Mouse (Mus musculus) splenic B cell, adult 2 months (primary cell): ENCODE data around the gene N4bp2l1.

Experiments
- DNase-seq: peaks from one replicate; pipeline ENCODE4 v3.0.0-alpha.2; 2011; ENCODE audit warnings: low read depth, low spot score
- H3K27me3 ChIP-seq: 2 replicates; pipeline ENCODE4 v1.6.1; 2012; ENCODE audit warnings: mild to moderate bottlenecking, low read length, moderate library complexity, mixed read lengths; ENCODE audit not compliant: control insufficient read depth, poor library complexity, insufficient read depth, severe bottlenecking
- H3K36me3 ChIP-seq: 2 replicates; pipeline ENCODE4 v1.6.1; 2012; ENCODE audit warnings: mild to moderate bottlenecking, low read length, moderate library complexity, mixed read lengths; ENCODE audit not compliant: control insufficient read depth, poor library complexity, insufficient read depth, severe bottlenecking

N4bp2l1 gene

GRCm38 (mm10) chr5:150592186-150592903, 4.6 kb downstream of the N4bp2l1 start:
- no peaks in the 10 kb centered on the region for H3K27me3 ChIP-seq
- no peaks in the 10 kb centered on the region for H3K36me3 ChIP-seq
- peak; percentile 68 for DNase-seq

- Histone ChIP-seq H3K36me3 (no peaks in the 10 kb centered on the region), H3K27me3 (no peaks in the 10 kb centered on the region)
- no peak for DNase-seq
Measured at GRCm38 (mm10) chr5:150589945-150590344, 7.0 kb downstream of the N4bp2l1 start.

- peaks cover 2% of the 10 kb centered on the region; the same call in 1 of the 2 replicates for H3K36me3 ChIP-seq
- H3K27me3 ChIP-seq, result no peaks in the 10 kb centered on the region
- no peak for DNase-seq
Measured at GRCm38 (mm10) chr5:150584337-150584729, 12.7 kb downstream of the N4bp2l1 start.

GRCm38 (mm10) chr5:150583622-150584336, 13.2 kb downstream of the N4bp2l1 start:
- DNase-seq, result no peak
- Histone ChIP-seq H3K36me3 (peaks cover 2% of the 10 kb centered on the region; the same call in 1 of the 2 replicates), H3K27me3 (no peaks in the 10 kb centered on the region)

- Histone ChIP-seq H3K27me3 (no peaks in the 10 kb centered on the region), H3K36me3 (peaks cover 2% of the 10 kb centered on the region; the same call in 1 of the 2 replicates)
- DNase-seq, result no peak
Measured at GRCm38 (mm10) chr5:150583181-150583580, 13.8 kb downstream of the N4bp2l1 start.

GRCm38 (mm10) chr5:150581180-150581579, 15.8 kb downstream of the N4bp2l1 start:
- no peak for DNase-seq
- H3K27me3 ChIP-seq, result no peaks in the 10 kb centered on the region
- H3K36me3 ChIP-seq, result peaks cover 2% of the 10 kb centered on the region; the same call in 1 of the 2 replicates

- no peaks in the 10 kb centered on the region for H3K27me3 ChIP-seq
- H3K36me3 ChIP-seq, result peaks cover 6% of the 10 kb centered on the region; the same call in 1 of the 2 replicates
- DNase-seq, result no peak
Measured at GRCm38 (mm10) chr5:150578613-150579171, 18.3 kb downstream of the N4bp2l1 start.

- Histone ChIP-seq H3K27me3 (no peaks in the 10 kb centered on the region), H3K36me3 (peaks cover 9% of the 10 kb centered on the region; the same call in 1 of the 2 replicates)
- DNase-seq, result no peak
Measured at GRCm38 (mm10) chr5:150576832-150577231, 20.2 kb downstream of the N4bp2l1 start.

GRCm38 (mm10) chr5:150574885-150575284, 22.1 kb downstream of the N4bp2l1 start:
- no peak for DNase-seq
- H3K36me3 ChIP-seq, result peaks cover 9% of the 10 kb centered on the region; the same call in 1 of the 2 replicates
- no peaks in the 10 kb centered on the region for H3K27me3 ChIP-seq

- no peak for DNase-seq
- Histone ChIP-seq H3K36me3 (peaks cover 9% of the 10 kb centered on the region; the same call in 1 of the 2 replicates), H3K27me3 (no peaks in the 10 kb centered on the region)
Measured at GRCm38 (mm10) chr5:150574403-150574802, 22.6 kb downstream of the N4bp2l1 start.

- Histone ChIP-seq H3K27me3 (no peaks in the 10 kb centered on the region), H3K36me3 (peaks cover 9% of the 10 kb centered on the region; the same call in 1 of the 2 replicates)
- no peak for DNase-seq
Measured at GRCm38 (mm10) chr5:150570496-150571219, 26.3 kb downstream of the N4bp2l1 start.

GRCm38 (mm10) chr5:150566971-150567370, 30.0 kb downstream of the N4bp2l1 start:
- no peaks in the 10 kb centered on the region for H3K27me3 ChIP-seq
- DNase-seq, result no peak
- H3K36me3 ChIP-seq, result no peaks in the 10 kb centered on the region; the same call in 1 of the 2 replicates

GRCm38 (mm10) chr5:150566226-150566625, 30.8 kb downstream of the N4bp2l1 start:
- Histone ChIP-seq H3K36me3 (no peaks in the 10 kb centered on the region), H3K27me3 (no peaks in the 10 kb centered on the region)
- DNase-seq, result no peak

GRCm38 (mm10) chr5:150564426-150564825, 32.6 kb downstream of the N4bp2l1 start:
- no peak for DNase-seq
- no peaks in the 10 kb centered on the region for H3K27me3 ChIP-seq
- H3K36me3 ChIP-seq, result no peaks in the 10 kb centered on the region
